Mouse (Mus musculus) limb, embryonic 10.5 days (tissue): ENCODE measurements around the gene Papss2. TPM values are rescaled to one million over a fixed set of nuclear protein-coding genes. Genes with fewer than 3 reads are reported as not detected.
A peak's percentile ranks its signal among the peaks of the same experiment; 100 is the strongest.

ENCODE experiments used
- DNase-seq: peaks from one replicate; pipeline ENCODE4 v3.0.0-alpha.2; 2017; ENCODE audit warnings: low spot score
- H3K27ac ChIP-seq: fragments of 300-500 bp; sonication (generic); 2 replicates; pipeline ENCODE4 v1.5.1; 2016; ENCODE audit warnings: mild to moderate bottlenecking
- H3K27me3 ChIP-seq: fragments of 300-500 bp; sonication (generic); 2 replicates; pipeline ENCODE4 v1.6.1; 2016; ENCODE audit warnings: low read depth, mild to moderate bottlenecking; ENCODE audit not compliant: poor library complexity, severe bottlenecking
- H3K36me3 ChIP-seq: fragments of 300-500 bp; sonication (generic); 2 replicates; pipeline ENCODE4 v1.6.1; 2016; ENCODE audit warnings: mild to moderate bottlenecking, moderate library complexity
- H3K4me1 ChIP-seq: fragments of 300-500 bp; sonication (generic); 2 replicates; pipeline ENCODE4 v1.6.1; 2016
- H3K4me3 ChIP-seq: fragments of 300-500 bp; sonication (generic); 2 replicates; pipeline ENCODE4 v1.5.1; 2016; ENCODE audit warnings: mild to moderate bottlenecking, moderate library complexity
- H3K9me3 ChIP-seq: fragments of 300-500 bp; sonication (generic); replicated peaks from 2 replicates; pipeline ENCODE4 v1.6.1; 2016; ENCODE audit warnings: mild to moderate bottlenecking
- WGBS: fragments of 180-500 bp; shearing (Covaris S2); methylation state at CpG from one replicate; pipeline ENCODE4 v1.1.7; 2016; 5-methylcytosine and 5-hydroxymethylcytosine counted together
- polyA plus RNA-seq: library from polyadenylated mRNA; unstranded; fragments of >200 nt; fragmentation: Nextera tagmentation; extraction: Ambion mirVana; gene quantifications from 2 replicates; pipeline ENCODE4 v1.2.1, GENCODE M21; 2016

Gene Papss2
- polyA plus RNA-seq, 1 experiment from 2014 or later = 2.3 TPM

DNA sequence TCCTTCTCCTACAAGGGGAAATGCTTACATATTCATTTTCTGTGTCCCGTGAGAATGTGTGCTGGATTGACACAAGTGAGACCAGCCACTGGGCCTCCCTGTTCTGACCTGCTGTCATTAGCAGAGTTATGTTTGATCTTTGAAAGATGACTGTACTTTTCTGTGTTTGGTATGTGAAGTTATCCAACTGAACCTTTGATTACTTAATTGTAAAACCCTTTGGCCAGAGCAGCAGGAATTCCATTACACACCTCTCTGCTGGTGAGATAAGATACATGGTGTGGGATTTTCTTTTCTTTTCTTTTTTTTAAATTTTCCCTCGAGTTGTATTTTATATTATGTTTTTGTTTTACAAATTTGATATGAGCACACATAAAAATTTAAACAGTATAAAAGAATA, 23.4 kb upstream of the Papss2 start:
- WGBS = 75% methylated on average over 2 of the region's 2 CpGs
- DNase-seq = no peak
- Histone ChIP-seq H3K27me3 (no peaks in the 10 kb centered on the region), H3K4me1 (no peaks in the 10 kb centered on the region), H3K36me3 (no peaks in the 10 kb centered on the region), H3K9me3 (no peaks in the 10 kb centered on the region), H3K4me3 (no peak overlapping the region), H3K27ac (no peak overlapping the region)

DNA sequence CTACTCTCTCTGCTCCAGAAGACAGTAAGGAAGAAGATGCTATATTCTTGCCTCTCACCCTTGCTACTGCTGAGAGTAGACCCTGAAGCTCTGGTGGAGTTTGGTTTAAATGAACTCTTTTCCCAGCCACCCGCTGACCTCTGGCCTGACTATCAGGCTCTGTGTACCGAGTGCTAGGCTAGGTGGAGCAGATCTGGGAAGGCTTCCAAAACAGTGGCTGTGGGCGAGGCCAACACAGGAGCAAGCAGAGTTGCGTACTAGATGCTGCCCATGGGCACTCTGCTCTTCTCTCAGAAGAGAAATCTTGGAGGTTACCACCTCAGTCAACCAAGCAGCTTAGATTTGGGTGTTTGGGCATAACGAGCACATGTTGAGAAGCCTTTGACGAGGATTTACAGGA, 22.3 kb upstream of the Papss2 start:
- Histone ChIP-seq H3K9me3 (no peaks in the 10 kb centered on the region), H3K27ac (no peak overlapping the region), H3K36me3 (no peaks in the 10 kb centered on the region), H3K4me1 (peaks cover 6% of the 10 kb centered on the region), H3K27me3 (no peaks in the 10 kb centered on the region), H3K4me3 (no peak overlapping the region)
- no peak for DNase-seq
- WGBS = 88% methylated on average over 6 of the region's 6 CpGs

DNA sequence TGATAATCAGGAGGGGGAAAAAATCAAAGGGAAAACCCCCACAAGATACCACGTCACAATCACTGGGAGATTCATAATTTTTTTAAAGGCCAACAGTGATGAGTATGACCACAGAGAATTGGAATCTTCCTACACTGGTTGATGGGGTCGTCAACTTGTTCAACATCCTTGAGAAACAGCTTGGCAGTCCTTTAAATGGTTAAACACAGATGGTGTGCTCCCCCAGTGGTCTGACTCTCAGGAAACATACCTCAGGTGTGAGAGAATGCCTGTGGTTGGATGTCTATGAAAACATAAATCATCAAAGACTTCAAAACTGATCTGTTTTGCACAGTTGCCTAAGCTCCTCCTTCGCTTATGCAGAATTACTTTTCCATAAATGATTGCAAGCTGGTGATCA, 20.7 kb upstream of the Papss2 start:
- WGBS = 85% methylated on average over 3 of the region's 3 CpGs

DNA sequence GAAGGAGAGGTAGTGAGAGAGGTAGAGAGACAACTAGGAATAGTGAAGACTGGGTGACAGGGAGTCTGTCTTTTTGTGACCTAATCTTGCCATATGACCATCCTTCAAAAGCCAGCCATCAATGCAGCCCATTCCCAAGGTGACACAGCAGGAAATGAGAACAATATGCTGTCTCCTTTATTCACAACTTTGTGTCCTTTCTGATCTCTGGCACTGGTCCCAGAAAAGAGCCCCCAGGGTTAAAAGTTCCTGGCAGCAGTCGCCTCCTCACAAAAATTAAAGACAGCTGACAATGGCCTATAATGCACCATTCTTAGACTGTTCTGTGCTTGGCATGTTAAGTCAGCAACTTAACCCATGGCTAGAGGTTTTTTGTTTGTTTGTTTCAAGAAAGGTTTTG, 17.8 kb upstream of the Papss2 start:
- Histone ChIP-seq H3K4me1 (peaks cover 6% of the 10 kb centered on the region), H3K4me3 (no peak overlapping the region), H3K27ac (no peak overlapping the region), H3K27me3 (no peaks in the 10 kb centered on the region), H3K36me3 (no peaks in the 10 kb centered on the region), H3K9me3 (no peaks in the 10 kb centered on the region)
- peak; percentile 30 for DNase-seq
- WGBS = 19% methylated on average over 1 of the region's 1 CpGs

More for the DNA sequence above, 20.7 kb upstream of the Papss2 start:
- Histone ChIP-seq H3K27me3 (no peaks in the 10 kb centered on the region), H3K9me3 (no peaks in the 10 kb centered on the region), H3K27ac (no peak overlapping the region), H3K4me3 (no peak overlapping the region), H3K36me3 (no peaks in the 10 kb centered on the region), H3K4me1 (peaks cover 6% of the 10 kb centered on the region)
- no peak for DNase-seq

DNA sequence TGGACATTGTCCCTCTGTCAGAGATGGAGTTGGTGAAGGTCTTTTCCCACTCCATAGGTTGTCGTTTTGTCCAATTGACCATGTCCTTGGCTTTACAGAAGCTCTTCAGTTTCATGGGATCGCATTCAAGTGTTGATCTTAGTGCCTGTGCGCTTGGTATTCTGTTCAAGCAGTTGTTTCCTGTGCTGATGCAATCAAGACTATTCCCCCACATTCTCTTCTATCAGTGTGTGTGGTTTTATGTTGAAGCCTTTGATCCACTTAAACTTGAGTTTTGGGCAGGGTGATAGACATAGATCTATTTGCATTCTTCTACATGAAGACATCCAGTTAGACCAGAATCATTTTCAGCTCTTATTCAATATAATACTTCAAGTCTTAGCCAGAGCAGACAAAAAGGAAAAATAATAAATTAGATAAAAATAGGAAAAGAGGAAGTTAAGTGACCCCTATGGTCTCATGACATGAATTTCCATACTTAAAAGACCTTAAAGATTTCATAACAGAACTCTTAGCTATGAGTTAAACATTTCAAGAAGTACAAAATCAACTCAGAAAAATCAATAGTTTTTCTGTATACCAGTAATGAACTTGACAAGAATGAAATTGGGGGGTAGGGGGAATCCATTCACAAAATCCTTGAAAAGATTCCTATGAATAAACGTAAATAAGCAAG, 12.4 kb upstream of the Papss2 start:
- Histone ChIP-seq H3K4me1 (no peaks in the 10 kb centered on the region; the same call in 1 of the 2 replicates), H3K36me3 (no peaks in the 10 kb centered on the region), H3K27ac (no peak overlapping the region), H3K9me3 (no peaks in the 10 kb centered on the region), H3K27me3 (no peaks in the 10 kb centered on the region), H3K4me3 (no peak overlapping the region)
- no peak for DNase-seq
- WGBS = 93% methylated on average over 4 of the region's 4 CpGs

DNA sequence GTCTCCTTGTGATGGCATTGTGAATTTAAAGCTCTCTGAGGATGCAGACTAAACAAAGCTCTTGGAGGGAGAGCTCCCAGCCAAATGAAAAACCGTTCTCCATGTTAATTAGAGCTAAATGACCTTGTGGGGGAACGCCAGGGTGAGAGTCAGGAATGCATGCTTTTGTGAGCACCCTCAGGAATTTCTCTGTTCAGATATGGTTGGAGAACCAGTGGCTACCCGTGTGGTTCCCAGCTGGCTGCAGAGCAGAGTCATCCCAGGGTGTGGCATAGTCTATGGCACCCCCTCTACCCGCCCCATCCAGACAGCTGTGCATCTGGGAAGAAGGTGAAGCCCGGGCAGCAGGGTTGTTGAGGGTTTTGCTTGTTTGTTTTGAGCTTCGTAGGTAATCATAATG, 7.9 kb upstream of the Papss2 start:
- no peaks in the 10 kb centered on the region for H3K27me3 ChIP-seq
- 54% methylated on average over 6 of the region's 6 CpGs for WGBS

DNA sequence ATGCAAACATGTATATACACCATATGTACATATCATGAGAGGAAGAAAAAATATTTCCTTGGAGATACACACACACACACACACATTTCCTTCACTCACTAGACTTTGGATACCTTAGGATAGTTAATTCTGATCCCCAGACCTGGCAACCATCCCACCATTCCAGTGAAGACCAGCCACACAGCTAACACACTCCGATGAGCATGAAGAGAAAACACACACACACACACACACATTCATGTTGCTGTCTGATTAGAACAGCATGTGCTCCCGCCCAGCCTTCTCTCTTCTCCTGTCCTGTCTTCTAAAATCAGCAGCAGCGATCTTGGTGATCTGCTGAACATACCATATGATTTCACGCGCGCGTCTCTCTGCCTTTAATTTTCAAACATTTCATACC, 2.8 kb upstream of the Papss2 start:
- Histone ChIP-seq H3K9me3 (no peaks in the 10 kb centered on the region), H3K36me3 (no peaks in the 10 kb centered on the region), H3K27me3 (peaks cover 38% of the 10 kb centered on the region), H3K4me3 (no peak overlapping the region), H3K4me1 (peaks cover 10% of the 10 kb centered on the region), H3K27ac (no peak overlapping the region)
- DNase-seq = no peak
- 93% methylated on average over 7 of the region's 7 CpGs for WGBS

More for the DNA sequence above, 7.9 kb upstream of the Papss2 start:
- DNase-seq = peak; percentile 23
- H3K27ac ChIP-seq = no peak overlapping the region
- no peaks in the 10 kb centered on the region for H3K9me3 ChIP-seq
- no peak overlapping the region for H3K4me3 ChIP-seq
- no peaks in the 10 kb centered on the region; the same call in 1 of the 2 replicates for H3K4me1 ChIP-seq
- no peaks in the 10 kb centered on the region for H3K36me3 ChIP-seq

DNA sequence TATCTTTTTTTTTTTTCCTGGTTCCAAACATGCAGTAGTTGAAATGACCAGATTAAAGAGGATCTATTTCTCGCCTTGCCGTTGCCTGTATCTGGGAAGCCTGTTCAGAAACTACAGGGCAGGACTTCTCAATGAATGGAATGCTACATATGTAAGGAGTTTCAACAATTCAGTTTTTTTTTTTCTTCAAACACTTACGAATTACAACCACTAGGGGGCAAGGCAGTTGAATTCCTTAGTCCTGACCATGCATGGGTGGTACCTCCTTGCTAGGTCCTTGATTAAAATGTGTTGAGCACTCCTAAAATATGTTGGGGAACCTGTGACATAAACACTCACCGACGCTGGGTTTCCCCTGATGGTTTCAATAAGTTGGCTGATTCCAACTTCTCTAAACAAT, 1.7 kb upstream of the Papss2 start:
- Histone ChIP-seq H3K27ac (no peak overlapping the region), H3K27me3 (peaks cover 49% of the 10 kb centered on the region), H3K9me3 (no peaks in the 10 kb centered on the region), H3K36me3 (no peaks in the 10 kb centered on the region), H3K4me1 (peaks cover 10% of the 10 kb centered on the region), H3K4me3 (no peak overlapping the region)
- 81% methylated on average over 5 of the region's 5 CpGs for WGBS
- no peak for DNase-seq

DNA sequence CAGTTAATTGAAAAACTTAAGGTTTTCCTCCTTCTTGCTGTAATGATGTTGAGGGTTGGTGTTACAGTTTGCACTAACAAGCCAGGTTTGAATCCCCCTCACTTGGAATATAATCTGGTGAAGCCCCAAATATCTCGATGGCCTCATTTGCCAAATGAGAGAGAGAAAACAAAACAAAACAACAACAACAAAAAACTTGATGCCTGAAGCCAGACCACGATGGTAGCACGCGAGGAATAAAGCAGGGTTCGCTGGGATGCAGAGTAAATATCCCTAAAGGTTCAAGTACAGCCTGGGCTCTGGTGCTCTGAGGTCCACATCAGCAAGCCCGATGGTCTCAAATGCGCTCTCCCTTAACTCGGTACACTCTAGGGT, 472 bp upstream of the Papss2 start:
- H3K9me3 ChIP-seq = no peaks in the 10 kb centered on the region
- H3K4me3 ChIP-seq = peak overlapping the region; percentile 59
- H3K4me1 ChIP-seq = peaks cover 10% of the 10 kb centered on the region
- 21% methylated on average over 8 of the region's 8 CpGs for WGBS
- peaks cover 49% of the 10 kb centered on the region for H3K27me3 ChIP-seq
- no peaks in the 10 kb centered on the region for H3K36me3 ChIP-seq
- no peak for DNase-seq
- no peak overlapping the region for H3K27ac ChIP-seq

DNA sequence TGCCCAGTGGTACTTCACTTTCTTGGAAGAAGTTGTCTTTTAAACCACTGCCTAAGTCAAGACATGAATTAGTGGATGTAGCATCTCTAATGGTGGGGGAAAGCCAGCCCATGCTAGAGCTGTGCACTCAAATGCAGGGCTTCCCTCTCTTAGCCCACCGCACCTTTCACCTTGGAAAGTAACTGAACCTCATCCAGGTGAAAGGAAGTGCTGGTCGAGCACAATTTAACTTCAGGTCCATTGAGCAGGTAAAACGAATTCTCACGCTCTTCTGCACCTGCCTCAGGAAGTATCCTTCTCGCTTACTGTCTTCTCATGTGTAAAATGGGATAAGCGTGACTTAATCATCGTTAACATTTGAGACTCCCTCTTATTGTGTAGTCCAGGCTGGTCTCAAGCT, 3.4 kb downstream of the Papss2 start:
- Histone ChIP-seq H3K36me3 (no peaks in the 10 kb centered on the region), H3K9me3 (no peaks in the 10 kb centered on the region), H3K4me1 (peaks cover 14% of the 10 kb centered on the region), H3K4me3 (no peak overlapping the region), H3K27ac (no peak overlapping the region), H3K27me3 (peaks cover 48% of the 10 kb centered on the region)
- no peak for DNase-seq
- WGBS = 86% methylated on average over 7 of the region's 7 CpGs

DNA sequence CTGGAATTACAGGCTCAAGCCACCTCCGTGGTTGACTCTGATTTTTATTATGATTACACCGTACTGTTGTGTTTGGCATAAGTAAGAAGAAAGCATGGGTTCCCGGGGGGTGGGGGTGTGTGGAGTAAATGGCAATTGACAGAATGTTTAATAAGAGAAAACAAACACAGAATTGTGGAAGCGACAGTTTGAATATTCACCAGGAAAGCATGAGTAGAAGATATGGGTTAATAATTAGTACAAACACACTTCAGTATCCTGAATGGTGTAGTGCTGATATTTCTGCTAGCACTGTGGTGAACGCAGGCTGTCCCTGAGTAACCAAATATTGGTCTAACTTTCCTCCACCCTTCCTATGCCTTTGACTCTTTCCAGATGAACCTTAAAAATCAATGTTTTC, 3.8 kb downstream of the Papss2 start:
- Histone ChIP-seq H3K27me3 (peaks cover 44% of the 10 kb centered on the region), H3K27ac (no peak overlapping the region), H3K36me3 (no peaks in the 10 kb centered on the region), H3K9me3 (no peaks in the 10 kb centered on the region), H3K4me1 (peaks cover 14% of the 10 kb centered on the region), H3K4me3 (no peak overlapping the region)
- no peak for DNase-seq
- 85% methylated on average over 5 of the region's 5 CpGs for WGBS

DNA sequence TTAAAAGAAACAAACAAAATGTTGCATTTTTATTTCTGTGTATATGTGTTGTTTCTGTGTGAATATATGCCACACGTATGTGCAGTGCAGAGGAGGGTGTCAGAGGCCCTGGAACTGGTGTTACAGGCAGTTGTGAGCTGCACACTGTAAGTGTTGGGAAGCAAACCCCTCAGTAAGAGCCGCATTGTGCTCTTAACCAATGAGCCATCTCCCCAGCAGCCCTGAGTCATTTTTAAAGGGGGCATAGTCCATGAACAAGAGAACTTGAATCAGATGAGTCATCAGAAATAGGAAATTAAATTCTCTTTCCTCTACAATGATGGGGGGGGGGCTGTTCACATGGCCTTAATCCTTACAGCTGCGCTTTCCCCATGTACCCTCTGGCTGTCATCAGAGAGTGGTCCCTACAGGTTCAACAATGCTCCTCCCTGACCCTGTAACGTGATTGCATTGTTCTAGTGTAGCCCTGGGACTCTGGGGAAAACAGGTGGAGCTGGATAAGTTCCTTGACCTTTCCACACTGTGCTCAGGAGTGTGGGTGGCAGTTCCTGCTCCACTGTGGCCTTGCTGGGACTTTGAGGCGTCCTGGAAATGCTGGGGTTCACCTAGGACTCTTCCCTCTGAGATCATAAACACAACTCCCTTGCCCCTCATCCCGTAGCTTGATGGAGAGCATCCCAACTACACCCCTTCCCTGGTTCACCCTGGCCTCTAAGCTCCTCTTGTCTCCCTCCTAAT, 5.6 kb downstream of the Papss2 start:
- DNase-seq = no peak
- H3K4me1 ChIP-seq = 0 out of 2 replicates have a peak, but pooled peaks cover 4% of the 10 kb centered on the region
- H3K9me3 ChIP-seq = no peaks in the 10 kb centered on the region
- peaks cover 26% of the 10 kb centered on the region for H3K27me3 ChIP-seq
- H3K27ac ChIP-seq = no peak overlapping the region
- WGBS = 72% methylated on average over 6 of the region's 6 CpGs
- no peaks in the 10 kb centered on the region for H3K36me3 ChIP-seq
- no peak overlapping the region for H3K4me3 ChIP-seq

DNA sequence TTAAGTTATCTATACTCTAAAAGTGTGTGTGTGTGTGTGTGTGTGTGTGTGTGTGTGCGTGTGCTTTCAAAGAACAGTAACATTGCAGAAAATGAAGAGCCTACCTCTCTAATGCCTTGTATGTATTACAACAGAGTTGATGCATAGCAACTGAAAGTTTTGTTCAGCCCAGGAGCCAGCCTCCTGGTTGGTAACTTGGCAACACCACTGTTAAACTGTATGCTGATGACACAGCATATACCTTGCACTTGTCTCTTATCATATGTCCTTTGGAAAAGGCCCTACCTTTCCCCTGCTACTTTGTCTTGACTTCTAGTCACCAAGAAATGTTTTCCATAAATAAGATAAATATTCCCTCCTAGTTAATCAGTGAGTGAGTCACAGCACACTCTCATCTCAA, 7.9 kb downstream of the Papss2 start:
- H3K27me3 ChIP-seq = peaks cover 4% of the 10 kb centered on the region
- 93% methylated on average over 1 of the region's 1 CpGs for WGBS
- no peaks in the 10 kb centered on the region for H3K36me3 ChIP-seq
- no peaks in the 10 kb centered on the region for H3K9me3 ChIP-seq
- H3K4me1 ChIP-seq = 0 out of 2 replicates have a peak, but pooled peaks cover 4% of the 10 kb centered on the region
- no peak for DNase-seq
- H3K4me3 ChIP-seq = no peak overlapping the region
- no peak overlapping the region for H3K27ac ChIP-seq
